Mouse (Mus musculus): ENCODE results near the gene Pgpep1.

The Pgpep1 gene

GRCm38 (mm10) chr8:70660273-70660725, at the start of gene Pgpep1:
Gene Pgpep1, minus strand, starts transcription at chr8:70660388.
- in situ Hi-C loops (cut with MboI): no loop called here

- in situ Hi-C loops (cut with MboI): loop anchor here (5.0 to 10.0 kb wide), 2 partner anchors 37 to 135 kb away; partner anchors contain the start of gene Lsm4
Observed at GRCm38 (mm10) chr8:70709794-70710193, 49.6 kb upstream of the Pgpep1 start.

- in situ Hi-C loops (cut with MboI): loop anchor here (5.0 kb wide), 1 partner anchor 36 kb away; the partner anchor contains the start of gene Lsm4
Observed at GRCm38 (mm10) chr8:70708281-70708680, 48.1 kb upstream of the Pgpep1 start.

- in situ Hi-C loops (cut with MboI): no loop called here
Observed at GRCm38 (mm10) chr8:70703287-70703686, 43.1 kb upstream of the Pgpep1 start, which contains the start of gene Iqcn. Gene Iqcn, plus strand, starts transcription at chr8:70703457.

GRCm38 (mm10) chr8:70702842-70703182, 42.6 kb upstream of the Pgpep1 start:
- in situ Hi-C loops (cut with MboI): no loop called here

- in situ Hi-C loops (cut with MboI): no loop called here
Observed at GRCm38 (mm10) chr8:70701982-70702841, 42.0 kb upstream of the Pgpep1 start.

- in situ Hi-C loops (cut with MboI): no loop called here
Observed at GRCm38 (mm10) chr8:70701048-70701981, 41.1 kb upstream of the Pgpep1 start.

GRCm38 (mm10) chr8:70700555-70700922, 40.4 kb upstream of the Pgpep1 start:
- in situ Hi-C loops (cut with MboI): no loop called here

GRCm38 (mm10) chr8:70699834-70700554, 39.8 kb upstream of the Pgpep1 start:
- in situ Hi-C loops (cut with MboI): no loop called here

- in situ Hi-C loops (cut with MboI): no loop called here
Observed at GRCm38 (mm10) chr8:70699116-70699833, 39.1 kb upstream of the Pgpep1 start.

GRCm38 (mm10) chr8:70698310-70699109, 38.3 kb upstream of the Pgpep1 start, which contains the start of gene Jund:
Gene Jund, plus strand, starts transcription at chr8:70698949.
- in situ Hi-C loops (cut with MboI): no loop called here

GRCm38 (mm10) chr8:70697366-70698250, 37.4 kb upstream of the Pgpep1 start:
- in situ Hi-C loops (cut with MboI): no loop called here

- in situ Hi-C loops (cut with MboI): no loop called here
Observed at GRCm38 (mm10) chr8:70696946-70697345, 36.8 kb upstream of the Pgpep1 start.

GRCm38 (mm10) chr8:70696019-70696885, 36.1 kb upstream of the Pgpep1 start:
- in situ Hi-C loops (cut with MboI): no loop called here

- in situ Hi-C loops (cut with MboI): no loop called here
Observed at GRCm38 (mm10) chr8:70695318-70696018, 35.3 kb upstream of the Pgpep1 start.

- in situ Hi-C loops (cut with MboI): no loop called here
Observed at GRCm38 (mm10) chr8:70693636-70694035, 33.4 kb upstream of the Pgpep1 start.

- in situ Hi-C loops (cut with MboI): no loop called here
Observed at GRCm38 (mm10) chr8:70691727-70692231, 31.6 kb upstream of the Pgpep1 start.

All from mature B cell (primary cell).